Mouse (Mus musculus) stomach, embryonic 14.5 days (tissue): Measurements from ENCODE around the gene Dip2b. TPM values are rescaled to one million over a fixed set of nuclear protein-coding genes. Genes with fewer than 3 reads are reported as not detected.

ENCODE experiments used
- ATAC-seq: fragments of 200-750 bp; cut with Nextera tagmentation; 2 replicates; pipeline ENCODE4 v1.8.0; 2017; ENCODE audit warnings: low read depth, moderate TSS enrichment; ENCODE audit not compliant: insufficient number of reproducible peaks, insufficient read depth, low FRiP score
- H3K27ac ChIP-seq: fragments of 300-500 bp; sonication (generic); 2 replicates; pipeline ENCODE4 v1.5.1; 2014; ENCODE audit warnings: mild to moderate bottlenecking, low read length, moderate library complexity, mixed read lengths
- H3K27me3 ChIP-seq: fragments of 300-500 bp; sonication (generic); 2 replicates; pipeline ENCODE4 v1.6.1; 2014; ENCODE audit warnings: low read length, control low read depth, mixed read lengths; ENCODE audit not compliant: control insufficient read depth, insufficient read depth
- H3K36me3 ChIP-seq: fragments of 300-500 bp; sonication (generic); 2 replicates; pipeline ENCODE4 v1.6.1; 2014; ENCODE audit warnings: mild to moderate bottlenecking, control low read depth, low read length, moderate library complexity, mixed read lengths; ENCODE audit not compliant: control insufficient read depth, insufficient read depth
- H3K4me1 ChIP-seq: fragments of 300-500 bp; sonication (generic); 2 replicates; pipeline ENCODE4 v1.6.1; 2014; ENCODE audit warnings: low read length, control low read depth, mixed read lengths; ENCODE audit not compliant: control insufficient read depth, insufficient read depth
- H3K4me2 ChIP-seq: fragments of 300-500 bp; sonication (generic); replicated peaks from 2 replicates; pipeline ENCODE4 v1.6.1; 2014; ENCODE audit warnings: low read depth, low read length, control low read depth
- H3K4me3 ChIP-seq: fragments of 300-500 bp; sonication (generic); 2 replicates; pipeline ENCODE4 v1.5.1; 2014; ENCODE audit warnings: low read depth, low read length, control low read depth
- H3K9ac ChIP-seq: fragments of 300-500 bp; sonication (generic); replicated peaks from 2 replicates; pipeline ENCODE4 v1.6.1; 2014; ENCODE audit warnings: low read depth, mild to moderate bottlenecking, control low read depth, low read length, moderate library complexity, mixed read lengths
- H3K9me3 ChIP-seq: fragments of 300-500 bp; sonication (generic); 2 replicates; pipeline ENCODE4 v1.6.1; 2016; ENCODE audit warnings: low read depth, low read length, control low read depth; ENCODE audit not compliant: control insufficient read depth
- WGBS: fragments of 180-500 bp; shearing (Covaris S2); extraction: QIAGEN DNeasy Blood & Tissue Kit; methylation state at CpG from one replicate; pipeline ENCODE4 v1.1.7; 2014; 5-methylcytosine and 5-hydroxymethylcytosine counted together
- polyA plus RNA-seq: library from polyadenylated mRNA; unstranded; fragments of >200 nt; fragmentation: Nextera tagmentation; extraction: Ambion mirVana; gene quantifications from 2 replicates; pipeline ENCODE4 v1.2.1, GENCODE M21; 2014

Gene Dip2b
- polyA plus RNA-seq, 1 experiment from 2014 or later, result 18.2 TPM

GRCm38 (mm10) chr15:100115416-100115815 is 77.0 kb downstream of the Dip2b start:
- H3K36me3 ChIP-seq, result peaks cover 3% of the 10 kb centered on the region; the same call in 1 of the 2 replicates
- no peak overlapping the region for H3K4me3 ChIP-seq
- no peak for ATAC-seq
- no peak overlapping the region for H3K4me2 ChIP-seq
- peaks cover 18% of the 10 kb centered on the region for H3K4me1 ChIP-seq
- H3K9ac ChIP-seq, result no peak overlapping the region
- H3K27ac ChIP-seq, result no peak overlapping the region
- H3K9me3 ChIP-seq, result no peaks in the 10 kb centered on the region
- H3K27me3 ChIP-seq, result no peaks in the 10 kb centered on the region
- 83% methylated on average over 3 of the region's 3 CpGs for WGBS

GRCm38 (mm10) chr15:100116325-100116724 is 77.9 kb downstream of the Dip2b start:
- WGBS, result 92% methylated on average over 13 of the region's 13 CpGs

GRCm38 (mm10) chr15:100119225-100119788 is 80.8 kb downstream of the Dip2b start:
- ATAC-seq, result no peak
- no peaks in the 10 kb centered on the region for H3K4me1 ChIP-seq
- H3K4me3 ChIP-seq, result no peak overlapping the region
- H3K36me3 ChIP-seq, result peaks cover 3% of the 10 kb centered on the region; the same call in 1 of the 2 replicates
- H3K4me2 ChIP-seq, result no peak overlapping the region
- no peak overlapping the region; the same call in 1 of the 2 replicates for H3K27ac ChIP-seq
- no peaks in the 10 kb centered on the region for H3K27me3 ChIP-seq
- WGBS, result 69% methylated on average over 6 of the region's 6 CpGs
- no peak overlapping the region for H3K9ac ChIP-seq
- no peaks in the 10 kb centered on the region for H3K9me3 ChIP-seq

More at GRCm38 (mm10) chr15:100116325-100116724, 77.9 kb downstream of the Dip2b start:
- H3K9me3 ChIP-seq, result no peaks in the 10 kb centered on the region
- no peaks in the 10 kb centered on the region for H3K27me3 ChIP-seq
- ATAC-seq, result no peak
- H3K9ac ChIP-seq, result no peak overlapping the region
- H3K4me3 ChIP-seq, result no peak overlapping the region
- H3K27ac ChIP-seq, result no peak overlapping the region
- H3K4me1 ChIP-seq, result peaks cover 18% of the 10 kb centered on the region
- H3K4me2 ChIP-seq, result no peak overlapping the region
- H3K36me3 ChIP-seq, result peaks cover 3% of the 10 kb centered on the region; the same call in 1 of the 2 replicates

- H3K27me3 ChIP-seq, result no peaks in the 10 kb centered on the region
- ATAC-seq, result no peak
- no peak overlapping the region for H3K4me2 ChIP-seq
- 92% methylated on average over 6 of the region's 6 CpGs for WGBS
- no peaks in the 10 kb centered on the region for H3K9me3 ChIP-seq
- H3K27ac ChIP-seq, result no peak overlapping the region
- H3K9ac ChIP-seq, result no peak overlapping the region
- H3K4me3 ChIP-seq, result no peak overlapping the region
- peaks cover 3% of the 10 kb centered on the region; the same call in 1 of the 2 replicates for H3K36me3 ChIP-seq
- no peaks in the 10 kb centered on the region for H3K4me1 ChIP-seq
Measured at GRCm38 (mm10) chr15:100121437-100121836, 83.0 kb downstream of the Dip2b start.

- H3K4me1 ChIP-seq, result no peaks in the 10 kb centered on the region
- no peaks in the 10 kb centered on the region for H3K27me3 ChIP-seq
- H3K27ac ChIP-seq, result no peak overlapping the region
- no peak for ATAC-seq
- H3K36me3 ChIP-seq, result 0 out of 2 replicates have a peak, but pooled peaks cover 1% of the 10 kb centered on the region
- no peak overlapping the region for H3K4me2 ChIP-seq
- WGBS, result 55% methylated on average over 5 of the region's 5 CpGs
- no peak overlapping the region for H3K4me3 ChIP-seq
- no peak overlapping the region for H3K9ac ChIP-seq
- H3K9me3 ChIP-seq, result no peaks in the 10 kb centered on the region
Measured at GRCm38 (mm10) chr15:100123867-100124266, 85.4 kb downstream of the Dip2b start.

- H3K27ac ChIP-seq, result no peak overlapping the region
- H3K4me2 ChIP-seq, result no peak overlapping the region
- H3K27me3 ChIP-seq, result no peaks in the 10 kb centered on the region
- 82% methylated on average over 6 of the region's 6 CpGs for WGBS
- H3K4me1 ChIP-seq, result no peaks in the 10 kb centered on the region
- no peaks in the 10 kb centered on the region for H3K9me3 ChIP-seq
- no peak overlapping the region for H3K4me3 ChIP-seq
- no peak for ATAC-seq
- H3K36me3 ChIP-seq, result no peaks in the 10 kb centered on the region
- no peak overlapping the region for H3K9ac ChIP-seq
Measured at GRCm38 (mm10) chr15:100125245-100125644, 86.8 kb downstream of the Dip2b start.

- no peak overlapping the region for H3K27ac ChIP-seq
- H3K4me2 ChIP-seq, result no peak overlapping the region
- H3K27me3 ChIP-seq, result no peaks in the 10 kb centered on the region
- H3K9ac ChIP-seq, result no peak overlapping the region
- H3K36me3 ChIP-seq, result no peaks in the 10 kb centered on the region; the same call in 1 of the 2 replicates
- no peaks in the 10 kb centered on the region for H3K4me1 ChIP-seq
- no peaks in the 10 kb centered on the region for H3K9me3 ChIP-seq
- no peak overlapping the region for H3K4me3 ChIP-seq
- peak; percentile 58; the same call in 1 of the 2 replicates for ATAC-seq
- WGBS, result 15% methylated on average over 11 of the region's 11 CpGs
Measured at GRCm38 (mm10) chr15:100126456-100127107, 88.1 kb downstream of the Dip2b start.

- peaks cover 5% of the 10 kb centered on the region; the same call in 1 of the 2 replicates for H3K36me3 ChIP-seq
- no peaks in the 10 kb centered on the region for H3K4me1 ChIP-seq
- H3K27ac ChIP-seq, result no peak overlapping the region
- ATAC-seq, result no peak
- no peaks in the 10 kb centered on the region for H3K9me3 ChIP-seq
- no peak overlapping the region for H3K9ac ChIP-seq
- H3K4me2 ChIP-seq, result no peak overlapping the region
- H3K27me3 ChIP-seq, result no peaks in the 10 kb centered on the region
- 75% methylated on average over 7 of the region's 7 CpGs for WGBS
- no peak overlapping the region for H3K4me3 ChIP-seq
Measured at GRCm38 (mm10) chr15:100129151-100129790, 90.8 kb downstream of the Dip2b start.
